Mouse (Mus musculus) heart, postnatal 14 days (tissue): ENCODE measurements around the gene Usp21. TPM values are rescaled to one million over a fixed set of nuclear protein-coding genes. Genes with fewer than 3 reads are reported as not detected.
"Not testable (repeated sequence)": the region's sequence is repeated elsewhere in the genome, so short reads cannot be mapped to it uniquely, and the experiment has no call there.

Experiments used
- DNase-seq, 2 experiments: peaks; one replicate each; pipeline ENCODE4 v3.0.0; 2021 to 2022
- intact Hi-C: fragments of 180-260 bp; cut with DNase I; formaldehyde crosslinking; loops from one replicate; pipeline ENCODE4 v1.15.1; 2025
- total RNA-seq, 2 experiments: library from RNA; stranded (reverse); gene quantifications; 2 replicates each; pipeline ENCODE4 v1.2.3; 2021

Usp21 gene
- total RNA-seq, 2 experiments from 2014 or later: 20.0 to 22.4 TPM

DNA sequence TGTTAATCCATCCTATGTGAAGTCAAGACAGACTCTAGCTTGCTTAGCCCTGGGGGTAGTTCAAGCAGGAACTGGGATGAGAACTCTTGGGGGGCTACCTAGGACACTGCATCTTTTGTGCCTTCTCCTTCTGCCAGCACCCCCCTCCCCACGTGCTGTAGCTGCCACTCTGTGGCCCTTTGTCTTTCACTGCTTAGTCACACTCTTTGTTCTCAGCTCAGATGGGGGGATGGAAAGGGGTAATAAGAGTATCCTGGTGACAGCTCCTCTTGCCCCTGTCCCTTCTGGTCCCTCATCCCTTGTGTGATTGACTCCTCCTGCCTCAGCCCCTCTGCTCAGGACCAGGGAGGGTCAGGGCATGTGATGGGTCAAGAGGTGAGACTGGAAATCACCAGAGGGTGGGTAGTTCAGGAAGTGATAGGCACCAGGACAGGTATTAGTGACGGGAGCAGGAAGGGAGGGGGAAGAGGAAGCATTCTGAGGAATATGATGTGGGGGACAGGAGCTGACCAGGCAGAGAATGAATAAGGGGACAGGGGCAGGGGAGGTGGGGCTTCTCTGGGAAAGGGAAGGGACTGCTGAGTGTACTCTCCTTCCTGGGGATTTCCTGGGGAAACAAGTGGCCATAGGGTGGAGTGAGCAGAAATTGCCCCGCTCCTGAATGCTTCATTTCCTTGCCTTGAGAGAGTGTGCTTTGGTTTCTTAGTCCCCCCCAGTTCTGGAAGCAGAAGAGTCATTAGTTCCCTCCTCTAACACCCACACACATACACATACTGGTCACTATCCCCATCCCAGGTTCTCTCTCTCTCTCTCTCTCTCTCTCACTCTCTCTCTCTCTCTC is 39.2 kb downstream of the Usp21 start:
- intact Hi-C loops: no loop called here
- no peak for DNase-seq

DNA sequence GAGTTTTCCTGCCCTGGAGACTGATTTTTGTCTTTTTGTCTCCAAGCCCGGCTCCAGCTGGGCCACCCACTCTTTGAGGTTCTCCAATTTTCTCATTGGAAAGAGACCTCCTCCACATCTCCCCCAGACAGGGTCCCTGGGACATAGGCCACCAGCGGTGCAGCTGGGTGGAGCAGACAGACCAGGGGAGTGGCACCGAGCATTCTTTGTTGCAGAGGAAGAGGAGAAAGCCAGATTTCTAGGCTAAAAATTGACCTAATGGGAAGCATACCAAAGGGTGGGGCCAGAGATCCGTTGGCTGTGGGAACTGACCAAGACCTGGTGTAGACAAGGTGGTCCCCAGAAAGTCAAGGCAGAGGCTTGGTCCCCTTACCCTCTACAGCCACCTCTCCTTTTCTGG is 39.9 kb downstream of the Usp21 start:
- intact Hi-C loops: no loop called here
- peak in 1 of 2 experiments; percentile 38 for DNase-seq

- intact Hi-C loops: no loop called here
- no peak for DNase-seq
Observed at GRCm38 (mm10) chr1:171247453-171247841, 40.3 kb downstream of the Usp21 start.

DNA sequence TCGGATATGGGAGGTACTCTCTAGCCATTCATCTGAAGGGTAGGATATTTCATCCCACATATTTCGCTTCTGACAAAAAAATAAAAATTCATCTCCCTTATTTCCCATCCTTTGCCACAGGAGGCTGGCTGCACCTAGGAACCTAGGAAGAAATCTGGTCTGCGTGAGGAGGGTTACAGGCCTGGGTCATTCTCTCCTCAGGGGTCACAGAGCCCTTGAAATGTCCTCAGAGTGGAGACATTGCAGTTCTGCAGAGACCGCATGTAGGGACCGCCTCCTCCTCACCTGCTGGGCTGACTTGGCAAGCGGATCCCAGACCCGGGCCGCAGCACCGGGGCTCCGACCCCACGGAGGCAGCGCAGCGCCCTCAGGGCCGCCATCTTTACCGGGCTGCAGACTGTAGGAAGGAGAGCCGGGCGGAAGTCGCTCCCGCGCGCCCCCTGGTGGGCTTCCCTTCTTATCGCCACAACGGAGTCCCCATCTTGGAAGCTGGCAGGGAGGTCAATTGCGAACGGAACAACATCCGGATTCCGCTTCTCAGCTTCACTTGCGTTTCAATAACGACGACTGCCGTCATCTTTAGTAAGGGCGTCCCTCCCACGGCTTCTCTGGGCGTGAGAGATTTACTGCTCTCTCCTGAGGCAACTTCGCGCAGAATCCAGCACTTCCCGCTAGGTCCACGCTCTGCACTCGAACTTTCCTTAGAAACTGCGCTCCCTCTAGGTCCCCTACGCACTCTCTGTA is 40.9 kb downstream of the Usp21 start:
- DNase-seq: peak; percentile 98 to 99
- intact Hi-C loops: no loop called here

DNA sequence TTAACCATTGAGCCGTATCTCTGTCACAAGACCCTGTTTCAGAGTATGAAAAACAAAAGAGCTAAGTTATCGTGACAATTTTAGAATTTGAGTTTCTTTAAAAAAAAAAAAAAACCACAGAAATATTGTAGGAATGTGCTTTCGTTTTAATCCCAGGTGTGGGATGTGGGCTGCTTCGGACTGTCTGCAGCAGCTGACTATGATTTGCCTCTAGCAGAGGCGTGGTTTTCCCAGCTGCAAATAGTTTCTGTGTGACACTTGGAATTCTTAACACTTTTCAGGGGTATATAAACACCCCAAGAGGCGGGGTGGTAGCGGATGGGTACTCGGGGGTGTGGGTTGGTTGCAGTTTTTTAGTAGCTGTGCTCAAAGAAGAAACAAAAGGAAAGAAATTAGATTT is 42.4 kb downstream of the Usp21 start:
- no peak for DNase-seq
- intact Hi-C loops: no loop called here

GRCm38 (mm10) chr1:171241952-171242351 is 45.8 kb downstream of the Usp21 start:
- intact Hi-C loops: loop anchor here (5.0 kb wide), 1 partner anchor 40 kb away; the partner anchor contains the start of gene Ppox
- DNase-seq: not testable (repeated sequence)

GRCm38 (mm10) chr1:171240911-171241310 is 46.9 kb downstream of the Usp21 start:
- DNase-seq: no peak
- intact Hi-C loops: loop anchor here (5.0 kb wide), 1 partner anchor 41 kb away; the partner anchor contains the start of gene Ppox

- peak in 1 of 2 experiments; percentile 54 for DNase-seq
- intact Hi-C loops: loop anchor here (2.0 to 5.0 kb wide), 3 partner anchors 17 to 123 kb away; partner anchors contain the start of genes Ppox and Tomm40l
Observed at GRCm38 (mm10) chr1:171239992-171240744, 47.6 kb downstream of the Usp21 start.

GRCm38 (mm10) chr1:171238463-171238862 is 49.3 kb downstream of the Usp21 start:
- peak; percentile 71 to 73 for DNase-seq
- intact Hi-C loops: loop anchor here (2.0 to 5.0 kb wide), 2 partner anchors 16 to 121 kb away; partner anchors contain the start of gene Tomm40l

DNA sequence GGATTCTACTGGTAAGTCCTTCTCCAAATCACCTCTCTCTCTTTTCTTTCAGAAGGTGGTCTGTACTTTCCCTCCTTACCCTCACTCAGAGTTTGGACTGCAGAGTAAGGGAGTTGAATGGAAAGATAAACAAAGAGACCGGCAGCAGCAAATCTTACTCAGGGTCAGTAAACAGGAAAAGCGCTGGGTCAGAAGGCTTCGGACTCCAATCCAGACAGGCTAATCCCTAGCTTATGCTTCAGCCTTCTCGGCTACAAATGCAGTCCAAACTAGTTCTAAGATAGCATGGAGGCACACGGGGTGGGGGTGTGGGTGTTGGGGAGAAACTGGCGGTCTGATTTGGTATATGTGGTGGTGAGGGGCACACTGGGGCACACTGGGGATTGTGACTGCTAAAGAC is 50.4 kb downstream of the Usp21 start:
- DNase-seq: no peak

GRCm38 (mm10) chr1:171235791-171236190 is 52.0 kb downstream of the Usp21 start:
- DNase-seq: no peak
- intact Hi-C loops: loop anchor here (5.0 kb wide), 1 partner anchor 118 kb away; no protein-coding TSS in a partner anchor

More for the DNA sequence above, 50.4 kb downstream of the Usp21 start:
- intact Hi-C loops: loop anchor here (5.0 kb wide), 1 partner anchor 120 kb away; no protein-coding TSS in a partner anchor

- DNase-seq: no peak
- intact Hi-C loops: no loop called here
Observed at GRCm38 (mm10) chr1:171234538-171234937, 53.3 kb downstream of the Usp21 start.

- DNase-seq: no peak
- intact Hi-C loops: no loop called here
Observed at GRCm38 (mm10) chr1:171234126-171234525, 53.7 kb downstream of the Usp21 start, which contains the start of gene Fcer1g. Gene Fcer1g (minus strand): TSS chr1:171234365.

- DNase-seq: no peak
- intact Hi-C loops: no loop called here
Observed at GRCm38 (mm10) chr1:171232800-171233730, 54.7 kb downstream of the Usp21 start.

GRCm38 (mm10) chr1:171232348-171232747 is 55.4 kb downstream of the Usp21 start:
- DNase-seq: no peak
- intact Hi-C loops: no loop called here
